Mouse (Mus musculus): Measurements from ENCODE around the gene Cdnf. TPM values are rescaled to one million over a fixed set of nuclear protein-coding genes. Genes with fewer than 3 reads are reported as not detected.

The Cdnf gene
- total RNA-seq, 2 experiments from 2014 or later: 0.55 to 1.2 TPM

DNA sequence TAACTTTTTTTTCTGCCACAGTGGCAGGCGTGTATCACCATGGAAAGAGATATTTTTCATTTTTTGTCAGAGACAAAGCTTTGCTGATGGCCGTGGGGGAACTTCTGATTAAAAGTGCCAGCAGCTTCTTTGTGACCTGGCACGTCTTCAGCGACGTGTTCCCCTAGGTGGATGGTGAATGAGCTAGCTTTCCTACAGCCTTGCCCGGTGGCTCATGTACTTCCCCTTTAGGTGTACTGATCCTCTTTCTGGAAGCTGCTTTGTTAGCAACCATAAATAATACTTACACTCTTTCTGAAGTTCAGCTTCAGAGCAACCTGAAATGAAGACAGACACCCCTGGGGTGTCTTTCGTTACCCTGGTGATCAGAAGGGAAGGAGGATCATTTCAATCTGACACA is 61.1 kb downstream of the Cdnf start:
- intact Hi-C loops (cut with DNase I): no loop called here
- no peak for DNase-seq (ENCODE audit: low spot score in 2 of 2)

DNA sequence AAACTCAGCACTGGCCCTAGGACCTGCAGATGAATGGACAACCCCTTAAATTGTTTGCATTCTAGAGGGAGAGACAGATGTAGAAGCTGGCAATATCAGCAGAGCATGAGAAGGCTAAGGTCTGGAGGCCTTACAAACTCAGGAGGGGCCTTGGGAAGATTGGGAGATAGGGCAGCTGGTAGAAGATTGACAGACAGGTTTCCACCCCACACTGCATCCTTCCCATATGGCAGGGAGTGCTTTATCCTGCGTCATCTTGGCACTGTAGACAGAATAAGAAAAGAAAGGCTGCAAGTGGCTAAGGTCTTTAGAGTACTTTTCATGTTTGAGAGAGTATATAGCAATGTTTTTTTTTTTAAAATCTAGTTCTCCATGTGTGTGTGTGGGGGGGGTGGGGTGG is 62.3 kb downstream of the Cdnf start:
- intact Hi-C loops (cut with DNase I): no loop called here
- peak in 1 of 2 experiments; percentile 1 for DNase-seq (ENCODE audit: low spot score in 2 of 2)

Other genes starting within 250 kb of the Cdnf start
- gene Nmt2, start 228.8 kb upstream of the Cdnf start, total RNA-seq (2021): 10 to 100 TPM; 78.6 to 80.2 TPM
- gene Rpp38, start 180.4 kb upstream of the Cdnf start, total RNA-seq (2021): 1 to 10 TPM; 7.9 to 8.4 TPM
- gene Acbd7, start 176.9 kb upstream of the Cdnf start, total RNA-seq (2021): 1 to 10 TPM in 1 of 2 experiments, not detected in 1; 1.2 TPM
- not detected for gene Olah, start 115.8 kb upstream of the Cdnf start, total RNA-seq (2021)
- gene Meig1, start 90.4 kb upstream of the Cdnf start, total RNA-seq (2021): 1 to 10 TPM; 2.0 to 3.6 TPM
- 10 to 100 TPM; 10.1 to 10.8 TPM for gene Dclre1c, start 88.9 kb upstream of the Cdnf start, total RNA-seq (2021)
- gene Suv39h2, start 38.0 kb upstream of the Cdnf start, total RNA-seq (2021): 1 to 10 TPM; 3.1 to 3.2 TPM
- gene Gm45902, start 240 bp upstream of the Cdnf start, total RNA-seq (2021): 1 to 10 TPM; 5.6 to 5.7 TPM
- gene Hspa14, start 216 bp upstream of the Cdnf start, total RNA-seq (2021): 10 to 100 TPM; 42.6 to 43.3 TPM
- 10 to 100 TPM in 1 of 2 experiments, 1 to 10 TPM in 1; 9.3 to 10.5 TPM for gene Fam107b, start 57.5 kb downstream of the Cdnf start, total RNA-seq (2021)